Mouse (Mus musculus): Measurements from ENCODE around the gene Mapk11.

The Mapk11 gene

DNA sequence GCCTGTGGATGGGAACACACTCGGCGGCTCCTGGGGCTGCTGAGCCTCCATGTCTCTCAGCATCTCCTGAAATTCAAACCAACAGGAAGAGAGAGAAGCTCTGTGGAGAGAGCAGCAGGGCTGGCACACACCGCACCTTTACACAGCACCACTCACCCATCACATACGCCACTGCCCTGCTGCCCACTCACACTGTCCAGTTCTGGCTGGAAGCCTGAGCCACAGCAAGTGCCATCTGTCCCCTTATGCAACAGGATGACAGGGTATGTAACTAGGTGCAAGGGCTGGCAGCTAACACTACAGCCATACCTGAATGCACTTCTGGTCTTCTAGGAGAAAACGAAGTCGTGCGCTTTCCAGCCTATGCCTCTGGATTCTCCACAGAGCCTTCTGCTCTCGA is 45.0 kb downstream of the Mapk11 start:
- DNase-seq (ENCODE audit: inconsistent ontology term): no peak

- no peak for DNase-seq (ENCODE audit: inconsistent ontology term)
Measured at GRCm38 (mm10) chr15:89103921-89104320, 45.5 kb downstream of the Mapk11 start.

- no peak for DNase-seq (ENCODE audit: inconsistent ontology term)
Measured at GRCm38 (mm10) chr15:89102646-89103045, 46.8 kb downstream of the Mapk11 start.

DNA sequence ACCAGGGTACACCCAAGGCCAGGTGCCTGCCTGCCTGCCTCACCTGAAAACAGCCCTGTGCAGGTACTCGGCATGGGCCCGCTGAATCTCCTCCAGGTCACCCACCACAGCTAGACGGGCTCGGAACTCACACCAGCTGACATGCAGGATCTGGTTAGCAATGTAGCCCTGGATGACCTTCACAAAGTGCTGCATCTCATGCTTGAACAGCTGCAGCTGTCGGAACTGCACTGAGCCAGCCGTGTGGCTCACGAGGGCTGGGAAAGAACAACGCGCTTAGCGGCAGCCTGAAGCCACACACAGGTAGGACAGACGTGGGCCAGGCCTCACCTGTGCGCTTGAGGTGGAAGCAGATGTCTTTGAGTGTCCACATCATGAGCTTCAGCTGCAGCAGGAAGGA is 48.6 kb downstream of the Mapk11 start:
- DNase-seq (ENCODE audit: inconsistent ontology term): no peak

DNA sequence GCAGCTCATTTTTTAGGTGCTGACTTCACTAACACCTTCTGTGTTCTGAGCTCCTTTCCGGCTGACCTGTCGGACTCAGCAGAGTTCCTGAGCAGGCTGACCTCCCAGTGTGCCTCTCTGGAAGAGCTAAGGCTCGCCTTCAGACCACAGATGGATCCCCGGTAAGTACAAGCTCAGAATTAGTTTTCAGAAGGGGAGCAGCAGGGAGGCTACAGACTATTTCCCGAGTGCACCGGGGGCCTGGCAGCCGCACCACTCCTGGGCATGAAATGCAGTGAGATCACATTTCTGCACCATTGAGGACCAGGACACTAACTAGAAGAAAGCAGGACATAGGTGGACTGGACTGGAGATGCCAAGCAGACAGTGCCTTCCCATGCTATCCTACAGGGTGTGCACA is 50.8 kb downstream of the Mapk11 start:
- DNase-seq (ENCODE audit: inconsistent ontology term): no peak

- DNase-seq (ENCODE audit: inconsistent ontology term): no peak
Measured at GRCm38 (mm10) chr15:89097450-89097849, 52.0 kb downstream of the Mapk11 start.
